Mouse (Mus musculus) ES-E14 (cell line): ENCODE data around the gene Slc35c1. TPM values are rescaled to one million over a fixed set of nuclear protein-coding genes. Genes with fewer than 3 reads are reported as not detected.

Experiments used
- DNase-seq: peaks from one replicate; pipeline ENCODE4 v3.0.0-alpha.2; 2013; ENCODE audit warnings: low read depth, low spot score
- H3K27ac ChIP-seq: 2 replicates; pipeline ENCODE4 v1.5.1; 2012; ENCODE audit warnings: low read depth, mild to moderate bottlenecking, low read length, moderate library complexity, mixed read lengths; ENCODE audit not compliant: poor library complexity, insufficient read depth, severe bottlenecking
- H3K36me3 ChIP-seq: 2 replicates; pipeline ENCODE4 v1.6.1; 2012; ENCODE audit warnings: mild to moderate bottlenecking, low read length, moderate library complexity, mixed read lengths; ENCODE audit not compliant: control insufficient read depth, poor library complexity, insufficient read depth, severe bottlenecking
- H3K4me1 ChIP-seq, 2 experiments: fragments of 150-350 bp in 1 of 2; sonication (generic) in 1 of 2; 2 replicates each; pipeline ENCODE4 v1.6.1; 2012; ENCODE audit warnings: low read length in 2 of 2, mild to moderate bottlenecking in 1 of 2, mixed read lengths in 1 of 2; ENCODE audit not compliant: control insufficient read depth in 2 of 2, insufficient read depth in 2 of 2, poor library complexity in 1 of 2
- H3K4me3 ChIP-seq, 2 experiments: fragments of 150-350 bp in 1 of 2; sonication (generic) in 1 of 2; 2 replicates each; pipeline ENCODE4 v1.5.1; 2012; ENCODE audit warnings: low read length in 2 of 2, low read depth in 1 of 2, mild to moderate bottlenecking in 1 of 2, mixed read lengths in 1 of 2; ENCODE audit not compliant: insufficient read depth in 1 of 2, poor library complexity in 1 of 2, severe bottlenecking in 1 of 2
- H3K9ac ChIP-seq: 2 replicates; pipeline ENCODE4 v1.6.1; 2012; ENCODE audit warnings: low read depth, mild to moderate bottlenecking, low read length, mixed read lengths; ENCODE audit not compliant: poor library complexity, insufficient read depth, severe bottlenecking
- H3K9me3 ChIP-seq: fragments of 150-350 bp; sonication (generic); 2 replicates; pipeline ENCODE4 v1.6.1; 2012; ENCODE audit warnings: low read depth, mild to moderate bottlenecking, low read length; ENCODE audit not compliant: control insufficient read depth, insufficient read depth
- CHD2 ChIP-seq: IDR thresholded peaks from 2 replicates; pipeline ENCODE4 v1.6.1; 2014; ENCODE audit warnings: mild to moderate bottlenecking, low read depth, low read length, inconsistent platforms
- HCFC1 ChIP-seq: IDR thresholded peaks from 2 replicates; pipeline ENCODE4 v1.6.1; 2012; ENCODE audit warnings: low read length, inconsistent platforms, borderline replicate concordance; ENCODE audit not compliant: insufficient read depth
- MAFK ChIP-seq: IDR thresholded peaks from 2 replicates; pipeline ENCODE4 v1.6.1; 2014; ENCODE audit warnings: mild to moderate bottlenecking, low read depth, low read length, inconsistent platforms; ENCODE audit not compliant: insufficient read depth
- ZC3H11A ChIP-seq: IDR thresholded peaks from 2 replicates; pipeline ENCODE4 v1.6.1; 2012; ENCODE audit warnings: low read depth, mild to moderate bottlenecking, inconsistent platforms, low read length, borderline replicate concordance
- ZNF384 ChIP-seq: IDR thresholded peaks from 2 replicates; pipeline ENCODE4 v1.6.1; 2012; ENCODE audit warnings: low read depth, low read length, inconsistent platforms
- in situ Hi-C, 2 experiments: fragments of 600-800 bp; cut with MboI; formaldehyde crosslinking; loops; one replicate each; pipeline ENCODE4 v1.15.1; 2025; ENCODE audit warnings: low sequenced_read_pairs in 2 of 2, inconsistent platforms in 1 of 2; ENCODE audit not compliant: unreplicated experiment in 2 of 2
- total RNA-seq: library from RNA; depleted of rRNA; stranded (reverse); fragments of 300-350 nt; gene quantifications from 2 replicates; pipeline ENCODE4 v1.2.3, GENCODE M21; 2012

Gene Slc35c1
- total RNA-seq, 1 experiment = 5.2 TPM

DNA sequence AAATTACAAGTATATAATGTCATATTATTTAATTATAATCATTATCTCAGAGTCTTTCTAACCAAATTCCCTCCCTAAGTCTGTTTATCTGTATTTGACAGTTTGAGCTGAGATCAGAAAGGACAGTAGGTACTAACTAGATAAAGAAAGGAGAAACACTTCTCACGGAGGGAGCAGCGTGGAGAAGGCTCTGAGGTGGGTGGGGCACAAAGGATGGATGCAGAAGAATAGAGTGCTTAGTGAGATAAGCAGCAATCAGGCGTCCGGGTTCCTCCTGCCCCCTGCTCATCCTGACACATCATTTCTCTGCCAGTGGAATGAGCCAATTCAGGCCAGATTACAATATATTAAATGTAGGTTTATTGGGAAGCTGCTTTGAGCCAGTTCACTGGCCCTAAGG is 16.0 kb downstream of the Slc35c1 start:
- H3K36me3 ChIP-seq = no peaks in the 10 kb centered on the region
- in situ Hi-C loops = no loop called here
- no peak overlapping the region for H3K4me3 ChIP-seq
- TF ChIP-seq HCFC1 = no peak
- no peak for TF ChIP-seq CHD2
- no peak for TF ChIP-seq MAFK
- no peak for TF ChIP-seq ZC3H11A
- no peak for TF ChIP-seq ZNF384
- DNase-seq = no peak
- no peaks in the 10 kb centered on the region for H3K4me1 ChIP-seq
- H3K9me3 ChIP-seq = no peaks in the 10 kb centered on the region
- no peak overlapping the region for H3K9ac ChIP-seq
- H3K27ac ChIP-seq = no peak overlapping the region

GRCm38 (mm10) chr2:92443313-92443712 is 17.0 kb downstream of the Slc35c1 start:
- no peak for TF ChIP-seq ZC3H11A
- no peak for TF ChIP-seq CHD2
- TF ChIP-seq ZNF384 = no peak
- TF ChIP-seq MAFK = no peak
- no peak for TF ChIP-seq HCFC1
- in situ Hi-C loops = no loop called here
- no peaks in the 10 kb centered on the region for H3K36me3 ChIP-seq
- H3K4me1 ChIP-seq = no peaks in the 10 kb centered on the region
- DNase-seq = no peak
- H3K4me3 ChIP-seq = no peak overlapping the region
- no peak overlapping the region for H3K9ac ChIP-seq
- H3K27ac ChIP-seq = no peak overlapping the region
- H3K9me3 ChIP-seq = no peaks in the 10 kb centered on the region

GRCm38 (mm10) chr2:92442419-92443001 is 17.8 kb downstream of the Slc35c1 start:
- TF ChIP-seq MAFK (no peak), HCFC1 (no peak), ZC3H11A (no peak), ZNF384 (no peak), CHD2 (no peak)

GRCm38 (mm10) chr2:92440432-92440831 is 19.9 kb downstream of the Slc35c1 start:
- no peaks in the 10 kb centered on the region for H3K9me3 ChIP-seq
- no peak for DNase-seq
- no peak overlapping the region for H3K4me3 ChIP-seq
- TF ChIP-seq ZC3H11A (no peak), CHD2 (no peak), ZNF384 (no peak)
- no peak overlapping the region for H3K9ac ChIP-seq
- in situ Hi-C loops = no loop called here
- no peak overlapping the region for H3K27ac ChIP-seq
- no peaks in the 10 kb centered on the region for H3K36me3 ChIP-seq
- H3K4me1 ChIP-seq = no peaks in the 10 kb centered on the region

More at GRCm38 (mm10) chr2:92442419-92443001, 17.8 kb downstream of the Slc35c1 start:
- H3K27ac ChIP-seq = no peak overlapping the region
- H3K36me3 ChIP-seq = no peaks in the 10 kb centered on the region
- in situ Hi-C loops = no loop called here
- DNase-seq = no peak
- no peak overlapping the region for H3K9ac ChIP-seq
- H3K4me1 ChIP-seq = no peaks in the 10 kb centered on the region
- H3K9me3 ChIP-seq = no peaks in the 10 kb centered on the region
- H3K4me3 ChIP-seq = no peak overlapping the region

- in situ Hi-C loops = loop anchor here in 1 of 2 experiments (10.0 kb wide), 1 partner anchor 474 kb away; no protein-coding TSS in a partner anchor
- Histone ChIP-seq H3K9ac (no peak overlapping the region), H3K4me3 (no peak overlapping the region), H3K36me3 (no peaks in the 10 kb centered on the region), H3K4me1 (no peaks in the 10 kb centered on the region), H3K9me3 (no peaks in the 10 kb centered on the region), H3K27ac (no peak overlapping the region)
- TF ChIP-seq HCFC1 = no peak
- TF ChIP-seq ZNF384 = no peak
- no peak for TF ChIP-seq ZC3H11A
- no peak for DNase-seq
These were observed 21.8 kb downstream of the Slc35c1 start for GRCm38 (mm10) chr2:92438567-92438966.
